Mouse (Mus musculus): ENCODE results near the gene Arl6ip1. TPM values are rescaled to one million over a fixed set of nuclear protein-coding genes. Genes with fewer than 3 reads are reported as not detected.

Arl6ip1 gene
- polyA plus RNA-seq, 1 experiment from 2014 or later = 435 TPM

GRCm38 (mm10) chr7:118113541-118114297, 15.7 kb downstream of the Arl6ip1 start:
- Histone ChIP-seq H3K27me3 (ENCODE audit: control insufficient read depth, insufficient read depth, low read length) (no peaks in the 10 kb centered on the region), H3K4me2 (replicated peaks; ENCODE audit: low read depth, low read length) (peak overlapping the region; percentile 77), H3K36me3 (ENCODE audit: control insufficient read depth, insufficient read depth, low read length) (peaks cover 15% of the 10 kb centered on the region), H3K4me3 (ENCODE audit: low read depth, low read length) (peak overlapping the region; percentile 98), H3K9ac (ENCODE audit: low read depth, low read length) (0 out of 2 replicates have a peak overlapping the region, but pooled peaks have one; percentile 28), H3K9me3 (ENCODE audit: control insufficient read depth, low read length) (no peaks in the 10 kb centered on the region), H3K4me1 (replicated peaks; ENCODE audit: control insufficient read depth, insufficient read depth, low read length) (peaks cover 5% of the 10 kb centered on the region; the same call in 1 of the 2 replicates), H3K27ac (ENCODE audit: low read depth, low read length) (no peak overlapping the region)
- DNase-seq (ENCODE audit: low spot score) (no peak), ATAC-seq (ENCODE audit: low FRiP score) (no peak)
- WGBS = 70% methylated on average over 5 of the region's 5 CpGs

DNA sequence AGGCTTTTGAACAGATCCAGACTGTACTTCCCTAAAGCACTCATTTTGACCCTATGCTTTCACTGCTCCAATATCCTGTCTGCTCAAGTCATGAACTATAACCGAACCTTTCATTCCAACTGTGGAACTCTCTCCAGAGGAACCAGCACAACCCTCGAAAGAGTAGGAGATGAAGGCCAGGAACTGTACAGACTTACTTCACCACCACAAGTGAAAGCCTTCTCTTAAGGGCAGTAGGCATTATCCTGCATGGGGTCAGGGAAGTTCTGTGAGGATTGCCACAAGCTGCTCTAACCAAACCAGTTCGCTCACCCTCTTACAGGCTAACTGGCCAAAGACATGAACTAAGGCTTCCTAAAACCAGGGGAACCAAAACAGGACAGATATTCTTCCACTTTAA, 18.3 kb downstream of the Arl6ip1 start:
- Histone ChIP-seq H3K36me3 (ENCODE audit: control insufficient read depth, insufficient read depth, low read length) (peaks cover 31% of the 10 kb centered on the region), H3K9ac (ENCODE audit: low read depth, low read length) (no peak overlapping the region), H3K4me2 (replicated peaks; ENCODE audit: low read depth, low read length) (no peak overlapping the region), H3K27me3 (ENCODE audit: control insufficient read depth, insufficient read depth, low read length) (no peaks in the 10 kb centered on the region), H3K4me3 (ENCODE audit: low read depth, low read length) (no peak overlapping the region), H3K9me3 (ENCODE audit: control insufficient read depth, low read length) (no peaks in the 10 kb centered on the region), H3K4me1 (replicated peaks; ENCODE audit: control insufficient read depth, insufficient read depth, low read length) (peaks cover 5% of the 10 kb centered on the region; the same call in 1 of the 2 replicates), H3K27ac (ENCODE audit: low read depth, low read length) (no peak overlapping the region)
- DNase-seq (ENCODE audit: low spot score) (no peak), ATAC-seq (ENCODE audit: low FRiP score) (no peak)
- WGBS = 90% methylated on average over 3 of the region's 3 CpGs

DNA sequence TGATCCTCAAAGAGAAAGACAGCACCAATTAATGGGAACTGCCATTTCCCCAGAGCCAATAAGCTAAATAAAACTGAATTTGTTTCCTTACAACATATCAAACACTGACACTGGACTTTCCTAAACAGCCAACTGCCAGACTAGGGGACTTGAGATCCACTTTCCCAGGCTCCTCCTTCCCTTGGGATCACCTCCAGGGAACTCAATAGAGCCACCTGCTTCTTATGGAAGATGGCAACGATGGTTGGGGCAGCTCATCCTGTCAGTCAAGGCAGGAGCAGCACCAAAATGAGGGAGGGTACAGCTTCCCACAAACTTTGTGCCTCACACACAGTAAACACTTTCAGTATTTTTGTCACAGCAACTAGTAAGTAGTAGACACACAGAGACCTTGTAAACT, 21.8 kb downstream of the Arl6ip1 start:
- DNase-seq (ENCODE audit: low spot score) (no peak), ATAC-seq (ENCODE audit: low FRiP score) (no peak)
- H3K27me3 ChIP-seq (ENCODE audit: control insufficient read depth, insufficient read depth, low read length) = no peaks in the 10 kb centered on the region
- no peaks in the 10 kb centered on the region for H3K9me3 ChIP-seq (ENCODE audit: control insufficient read depth, low read length)
- peaks cover 35% of the 10 kb centered on the region for H3K36me3 ChIP-seq (ENCODE audit: control insufficient read depth, insufficient read depth, low read length)
- H3K4me3 ChIP-seq (ENCODE audit: low read depth, low read length) = no peak overlapping the region
- 74% methylated on average over 1 of the region's 1 CpGs for WGBS
- no peak overlapping the region for H3K4me2 ChIP-seq (replicated peaks; ENCODE audit: low read depth, low read length)
- peaks cover 3% of the 10 kb centered on the region; the same call in 1 of the 2 replicates for H3K4me1 ChIP-seq (replicated peaks; ENCODE audit: control insufficient read depth, insufficient read depth, low read length)
- no peak overlapping the region for H3K9ac ChIP-seq (ENCODE audit: low read depth, low read length)
- H3K27ac ChIP-seq (ENCODE audit: low read depth, low read length) = no peak overlapping the region

GRCm38 (mm10) chr7:118104458-118105052, 24.9 kb downstream of the Arl6ip1 start:
- peaks cover 25% of the 10 kb centered on the region for H3K36me3 ChIP-seq (ENCODE audit: control insufficient read depth, insufficient read depth, low read length)
- DNase-seq (ENCODE audit: low spot score) (no peak), ATAC-seq (ENCODE audit: low FRiP score) (no peak)
- H3K9me3 ChIP-seq (ENCODE audit: control insufficient read depth, low read length) = no peaks in the 10 kb centered on the region
- no peaks in the 10 kb centered on the region for H3K4me1 ChIP-seq (replicated peaks; ENCODE audit: control insufficient read depth, insufficient read depth, low read length)
- H3K27me3 ChIP-seq (ENCODE audit: control insufficient read depth, insufficient read depth, low read length) = no peaks in the 10 kb centered on the region
- H3K9ac ChIP-seq (ENCODE audit: low read depth, low read length) = no peak overlapping the region
- no peak overlapping the region for H3K27ac ChIP-seq (ENCODE audit: low read depth, low read length)
- no peak overlapping the region for H3K4me2 ChIP-seq (replicated peaks; ENCODE audit: low read depth, low read length)
- H3K4me3 ChIP-seq (ENCODE audit: low read depth, low read length) = no peak overlapping the region
- 77% methylated on average over 5 of the region's 5 CpGs for WGBS

DNA sequence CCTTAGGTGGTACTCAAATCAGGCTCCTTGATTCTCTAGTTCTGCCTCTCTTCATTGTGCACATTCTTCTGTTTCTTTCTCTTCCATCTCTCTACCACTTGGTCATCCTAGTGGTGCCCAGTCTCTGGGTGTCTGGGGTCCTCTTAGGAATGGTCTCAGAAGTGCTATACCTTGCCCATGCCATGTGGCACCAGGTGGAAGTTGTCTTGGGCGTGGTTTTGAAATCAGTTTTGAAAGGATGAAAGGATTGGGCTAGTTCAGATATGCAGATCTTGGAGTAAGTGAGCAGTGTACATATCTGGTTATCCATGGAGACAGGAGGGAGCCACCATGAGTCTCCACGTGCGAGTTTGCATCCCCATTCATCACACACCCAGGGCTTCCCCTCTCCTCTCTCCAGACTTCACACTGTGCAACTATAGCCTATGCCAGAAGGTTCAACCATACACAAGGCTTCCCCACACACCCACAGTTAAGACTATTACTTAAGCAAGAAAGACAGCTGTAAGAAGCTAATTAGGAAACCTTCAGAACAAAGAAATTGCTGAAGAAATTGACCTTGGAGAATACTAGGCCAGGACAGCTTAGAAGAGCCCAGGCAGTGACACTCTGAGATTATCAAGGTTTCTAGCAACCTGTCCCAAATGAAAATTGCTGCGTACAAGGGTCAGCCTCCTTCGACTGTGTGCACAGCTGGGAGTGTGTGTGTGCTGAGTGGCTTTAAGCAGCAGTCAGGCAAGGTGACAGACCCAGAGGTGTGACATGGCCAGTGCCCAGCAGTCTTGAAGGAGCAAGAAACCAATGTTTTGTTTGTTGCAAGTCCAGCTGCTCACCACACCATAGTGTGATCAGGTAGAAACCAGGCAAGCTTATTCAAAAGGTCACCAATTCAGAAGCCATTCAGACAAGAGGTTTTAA, 25.7 kb downstream of the Arl6ip1 start:
- H3K27me3 ChIP-seq (ENCODE audit: control insufficient read depth, insufficient read depth, low read length) = no peaks in the 10 kb centered on the region
- no peaks in the 10 kb centered on the region for H3K4me1 ChIP-seq (replicated peaks; ENCODE audit: control insufficient read depth, insufficient read depth, low read length)
- H3K36me3 ChIP-seq (ENCODE audit: control insufficient read depth, insufficient read depth, low read length) = peaks cover 23% of the 10 kb centered on the region
- peak; percentile 31 for ATAC-seq (ENCODE audit: low FRiP score)
- peak; percentile 20 for DNase-seq (ENCODE audit: low spot score)
- H3K9ac ChIP-seq (ENCODE audit: low read depth, low read length) = no peak overlapping the region
- 48% methylated on average over 5 of the region's 5 CpGs for WGBS
- H3K27ac ChIP-seq (ENCODE audit: low read depth, low read length) = 0 out of 2 replicates have a peak overlapping the region, but pooled peaks have one; percentile 6
- H3K4me2 ChIP-seq (replicated peaks; ENCODE audit: low read depth, low read length) = no peak overlapping the region
- no peaks in the 10 kb centered on the region for H3K9me3 ChIP-seq (ENCODE audit: control insufficient read depth, low read length)
- no peak overlapping the region for H3K4me3 ChIP-seq (ENCODE audit: low read depth, low read length)

DNA sequence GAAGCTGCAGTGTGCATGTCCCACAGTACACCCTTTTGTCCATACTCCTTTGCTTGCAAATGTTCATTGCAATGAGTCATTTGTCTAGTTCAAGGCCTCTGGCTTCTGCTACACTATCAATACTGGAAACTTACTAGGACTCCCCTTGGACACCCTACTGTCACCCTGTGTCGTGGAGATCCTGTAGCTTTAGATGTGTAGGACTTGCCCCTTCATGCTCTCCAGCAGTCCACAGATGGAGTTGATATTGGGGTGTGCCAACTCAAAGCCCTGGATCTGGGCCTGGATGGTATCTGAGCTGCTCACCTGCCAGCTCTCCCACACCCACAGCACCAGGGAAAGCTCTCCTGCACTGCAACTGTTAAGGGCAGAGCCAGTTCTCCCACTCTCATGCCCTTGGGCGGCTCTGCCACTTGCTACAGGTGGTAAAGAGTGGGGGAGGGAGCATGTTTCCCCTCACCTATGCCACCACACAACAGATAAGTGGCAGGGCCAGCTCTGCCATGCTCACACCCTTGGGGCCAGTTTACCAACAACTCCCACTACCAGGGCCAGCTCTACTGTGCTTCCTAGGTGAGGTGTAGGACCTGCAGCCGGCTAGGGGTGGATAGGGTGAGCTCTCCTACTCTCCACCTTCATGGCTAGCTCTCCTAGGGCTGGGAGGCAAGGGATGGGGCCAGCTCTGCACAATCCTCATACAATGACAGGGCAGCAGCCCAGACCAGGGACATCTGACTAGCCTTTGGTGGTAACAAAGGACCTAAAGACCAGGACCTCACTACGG, 26.6 kb downstream of the Arl6ip1 start:
- H3K4me1 ChIP-seq (replicated peaks; ENCODE audit: control insufficient read depth, insufficient read depth, low read length) = no peaks in the 10 kb centered on the region
- H3K27ac ChIP-seq (ENCODE audit: low read depth, low read length) = no peak overlapping the region
- whole genome bisulfite sequencing = 37% methylated on average over 4 of the region's 4 CpGs
- H3K27me3 ChIP-seq (ENCODE audit: control insufficient read depth, insufficient read depth, low read length) = no peaks in the 10 kb centered on the region
- ATAC-seq (ENCODE audit: low FRiP score) (peak; percentile 48), DNase-seq (ENCODE audit: low spot score) (peak; percentile 21)
- H3K4me2 ChIP-seq (replicated peaks; ENCODE audit: low read depth, low read length) = no peak overlapping the region
- H3K36me3 ChIP-seq (ENCODE audit: control insufficient read depth, insufficient read depth, low read length) = peaks cover 15% of the 10 kb centered on the region; the same call in 1 of the 2 replicates
- H3K9ac ChIP-seq (ENCODE audit: low read depth, low read length) = no peak overlapping the region
- H3K9me3 ChIP-seq (ENCODE audit: control insufficient read depth, low read length) = no peaks in the 10 kb centered on the region
- no peak overlapping the region for H3K4me3 ChIP-seq (ENCODE audit: low read depth, low read length)

DNA sequence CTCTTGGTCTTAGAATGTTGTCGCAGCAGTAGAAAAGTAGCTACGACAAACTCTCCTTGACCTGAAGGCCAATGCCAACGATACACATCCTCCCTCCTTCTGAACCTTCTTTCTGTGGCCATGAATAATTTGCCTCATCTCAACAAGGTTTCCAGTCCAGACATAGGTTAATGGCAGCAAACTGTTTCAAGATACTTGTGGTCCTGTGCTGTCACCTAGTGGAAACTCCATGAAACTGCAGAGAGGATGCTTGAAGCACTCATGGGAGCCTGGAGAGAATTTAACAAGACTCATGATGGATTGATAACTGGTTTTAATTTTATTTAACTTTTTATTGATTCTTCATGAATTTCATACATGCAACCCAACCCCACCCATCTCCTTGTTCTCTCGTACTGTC, 27.2 kb downstream of the Arl6ip1 start:
- H3K4me3 ChIP-seq (ENCODE audit: low read depth, low read length) = no peak overlapping the region
- no peaks in the 10 kb centered on the region for H3K9me3 ChIP-seq (ENCODE audit: control insufficient read depth, low read length)
- 54% methylated on average over 4 of the region's 4 CpGs for WGBS
- no peaks in the 10 kb centered on the region for H3K4me1 ChIP-seq (replicated peaks; ENCODE audit: control insufficient read depth, insufficient read depth, low read length)
- no peak overlapping the region for H3K27ac ChIP-seq (ENCODE audit: low read depth, low read length)
- ATAC-seq (ENCODE audit: low FRiP score) (peak; percentile 13; the same call in 1 of the 2 replicates), DNase-seq (ENCODE audit: low spot score) (peak; percentile 72)
- H3K27me3 ChIP-seq (ENCODE audit: control insufficient read depth, insufficient read depth, low read length) = no peaks in the 10 kb centered on the region
- no peak overlapping the region for H3K4me2 ChIP-seq (replicated peaks; ENCODE audit: low read depth, low read length)
- H3K9ac ChIP-seq (ENCODE audit: low read depth, low read length) = no peak overlapping the region
- peaks cover 10% of the 10 kb centered on the region; the same call in 1 of the 2 replicates for H3K36me3 ChIP-seq (ENCODE audit: control insufficient read depth, insufficient read depth, low read length)

DNA sequence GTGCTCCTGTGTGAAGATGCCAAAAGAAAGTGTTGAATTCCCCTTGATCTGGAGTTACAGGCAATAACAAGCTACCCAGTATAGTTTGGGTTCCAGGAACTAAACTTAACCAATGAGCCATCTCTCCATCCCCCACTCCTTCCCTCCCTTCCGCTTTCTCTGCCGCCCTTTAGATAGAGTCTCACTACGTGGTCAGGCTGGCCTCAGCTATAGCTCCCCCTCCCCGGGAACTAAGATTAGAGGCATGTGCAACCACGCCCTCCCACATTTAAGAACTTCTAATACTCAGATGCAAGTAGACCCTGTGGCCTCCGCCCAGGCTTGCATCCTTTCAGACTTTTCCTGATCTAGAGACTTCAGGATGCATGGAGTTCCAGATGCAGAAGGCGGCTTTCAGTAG, 31.8 kb downstream of the Arl6ip1 start:
- H3K36me3 ChIP-seq (ENCODE audit: control insufficient read depth, insufficient read depth, low read length) = no peaks in the 10 kb centered on the region
- WGBS = 73% methylated on average over 7 of the region's 7 CpGs
- H3K9ac ChIP-seq (ENCODE audit: low read depth, low read length) = no peak overlapping the region
- H3K27ac ChIP-seq (ENCODE audit: low read depth, low read length) = no peak overlapping the region
- H3K4me3 ChIP-seq (ENCODE audit: low read depth, low read length) = no peak overlapping the region
- no peak overlapping the region for H3K4me2 ChIP-seq (replicated peaks; ENCODE audit: low read depth, low read length)
- H3K27me3 ChIP-seq (ENCODE audit: control insufficient read depth, insufficient read depth, low read length) = no peaks in the 10 kb centered on the region
- no peaks in the 10 kb centered on the region for H3K4me1 ChIP-seq (replicated peaks; ENCODE audit: control insufficient read depth, insufficient read depth, low read length)
- H3K9me3 ChIP-seq (ENCODE audit: control insufficient read depth, low read length) = no peaks in the 10 kb centered on the region
- DNase-seq (ENCODE audit: low spot score) (no peak), ATAC-seq (ENCODE audit: low FRiP score) (no peak)

Data from hindbrain, embryonic 11.5 days (tissue).